Mouse (Mus musculus): ENCODE measurements at regions not wholly inside any gene's neighbourhood (a gene's known extent, or its start where the extent isn't known, plus 50 kb on each side); places are given as distances from the start of the nearest gene placed in this dataset.
"Not testable (repeated sequence)": the region's sequence is repeated elsewhere in the genome, so short reads cannot be mapped to it uniquely, and the experiment has no call there.

GRCm38 (mm10) chr9:104496220-104496619 lies 50.9 kb upstream of the Cpne4 start:
- ATAC-seq = no peak

DNA sequence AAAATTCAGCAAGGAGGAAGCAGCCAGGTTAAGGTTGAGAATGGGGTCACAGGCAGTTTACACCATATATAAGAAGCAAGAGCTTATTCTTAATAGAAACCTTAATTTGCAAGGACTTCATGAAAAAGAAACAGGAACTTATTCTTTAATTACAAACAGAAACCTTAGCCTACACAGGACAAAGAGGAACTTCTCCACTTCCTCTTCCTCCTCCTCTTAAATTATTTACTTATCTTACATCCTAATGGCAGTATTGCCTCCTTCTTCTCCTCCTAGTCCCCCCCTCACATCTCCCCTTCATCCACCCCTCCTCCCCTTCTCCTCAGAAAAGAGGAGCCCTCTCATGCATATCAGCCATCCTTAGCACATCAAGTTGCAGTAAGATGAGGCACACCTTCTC lies 56.4 kb upstream of the Cpne4 start:
- no peak for ATAC-seq

DNA sequence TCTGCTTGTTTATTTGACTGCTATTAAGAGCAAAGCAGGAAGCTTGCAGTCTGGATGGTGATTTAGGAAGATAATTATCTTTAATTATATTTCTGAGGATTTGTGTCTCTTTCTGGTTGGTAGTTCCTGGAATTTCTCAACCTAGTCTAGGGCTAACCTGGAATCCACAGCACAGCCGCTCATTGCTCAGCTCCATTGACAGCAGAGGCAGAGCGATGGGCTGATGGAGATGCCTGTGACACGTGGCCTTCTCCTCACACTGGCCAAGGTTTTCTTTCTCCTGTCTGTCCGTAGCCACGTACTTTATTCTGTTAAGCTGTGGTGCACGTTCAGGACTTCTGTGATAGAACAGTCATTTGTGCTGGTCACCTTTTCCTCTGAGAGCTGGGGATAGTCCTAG lies 57.7 kb upstream of the Cpne4 start:
- no peak for ATAC-seq

DNA sequence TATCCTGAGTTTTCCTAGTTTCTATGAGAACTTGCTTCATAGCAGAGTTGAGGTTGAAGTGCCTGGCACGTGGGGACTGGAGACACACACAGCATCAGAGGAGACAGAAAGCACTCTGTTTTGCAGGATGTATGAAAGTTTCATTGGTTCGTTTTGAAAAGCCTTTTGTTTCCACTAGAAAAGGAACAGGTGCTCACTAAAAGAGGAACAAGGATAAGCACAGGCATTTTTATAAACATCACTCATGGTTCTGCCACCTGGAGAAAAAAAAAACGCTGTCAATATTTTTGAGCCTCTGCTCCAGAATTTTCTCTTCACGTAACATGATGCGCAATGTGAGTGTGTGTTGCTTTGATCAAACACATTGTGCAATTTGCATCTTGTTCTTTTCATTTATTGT lies 64.6 kb upstream of the Cpne4 start:
- no peak for ATAC-seq

GRCm38 (mm10) chr9:104480683-104481082 lies 66.4 kb upstream of the Cpne4 start:
- no peak for ATAC-seq

DNA sequence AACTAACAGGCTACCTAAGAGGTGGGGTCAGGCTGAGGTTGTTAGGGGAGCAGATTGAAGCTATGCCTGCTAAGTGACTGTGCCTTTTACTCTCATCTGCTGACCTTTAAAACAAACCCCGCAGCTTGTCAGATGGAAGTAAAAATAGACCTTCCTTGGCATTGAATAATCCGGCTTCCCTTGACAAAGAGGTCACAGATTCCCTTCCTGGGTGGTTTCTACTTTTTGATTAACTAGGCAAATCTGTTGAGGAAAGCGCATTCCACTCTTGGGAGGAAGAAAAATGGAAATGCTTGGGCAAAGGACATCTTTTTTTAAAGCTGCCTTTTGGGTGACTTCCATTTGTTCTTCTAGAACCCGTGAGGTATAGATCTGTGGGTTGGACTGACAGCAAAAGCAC lies 72.3 kb upstream of the Cpne4 start:
- ATAC-seq = no peak

- no peak for ATAC-seq
Measured at GRCm38 (mm10) chr9:104467238-104467637, 79.8 kb upstream of the Cpne4 start.

GRCm38 (mm10) chr9:104463701-104464100 lies 83.4 kb upstream of the Cpne4 start:
- ATAC-seq = no peak

DNA sequence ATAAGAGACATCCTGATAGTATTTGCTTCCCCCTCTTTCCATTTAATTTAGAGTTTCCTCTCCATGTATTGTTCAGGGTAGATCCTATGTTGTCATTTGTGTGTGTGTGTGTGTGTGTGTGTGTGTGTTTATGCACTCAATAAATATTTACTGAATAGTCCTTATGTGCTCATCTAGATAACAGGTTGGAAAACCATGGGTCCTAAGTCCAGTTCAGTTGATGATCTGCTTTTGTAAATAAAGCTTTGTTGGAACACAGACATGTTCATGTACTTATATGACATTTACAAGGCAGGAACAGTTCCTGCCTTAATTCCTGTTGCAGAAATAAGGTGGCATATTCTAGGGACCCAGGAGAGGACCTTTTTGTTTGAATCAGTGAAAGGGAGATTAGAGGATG lies 87.0 kb upstream of the Cpne4 start:
- no peak for ATAC-seq

- ATAC-seq = no peak
Measured at GRCm38 (mm10) chr9:104457635-104458034, 89.5 kb upstream of the Cpne4 start.

GRCm38 (mm10) chr9:104448577-104449165 lies 98.4 kb upstream of the Cpne4 start:
- ATAC-seq = no peak

- no peak for ATAC-seq
Measured at GRCm38 (mm10) chr9:104444906-104445305, 102.2 kb upstream of the Cpne4 start.

- ATAC-seq = no peak
Measured at GRCm38 (mm10) chr9:104443236-104443635, 103.8 kb upstream of the Cpne4 start.

GRCm38 (mm10) chr9:104413021-104413420 lies 75.5 kb upstream of the Acpp start:
- ATAC-seq = no peak

- peak; percentile 59 for ATAC-seq
Measured at GRCm38 (mm10) chr9:104410211-104410610, 72.7 kb upstream of the Acpp start.

GRCm38 (mm10) chr9:104409381-104409780 lies 71.8 kb upstream of the Acpp start:
- no peak for ATAC-seq

- ATAC-seq = peak; percentile 21
Measured at GRCm38 (mm10) chr9:104408571-104409294, 71.2 kb upstream of the Acpp start.

DNA sequence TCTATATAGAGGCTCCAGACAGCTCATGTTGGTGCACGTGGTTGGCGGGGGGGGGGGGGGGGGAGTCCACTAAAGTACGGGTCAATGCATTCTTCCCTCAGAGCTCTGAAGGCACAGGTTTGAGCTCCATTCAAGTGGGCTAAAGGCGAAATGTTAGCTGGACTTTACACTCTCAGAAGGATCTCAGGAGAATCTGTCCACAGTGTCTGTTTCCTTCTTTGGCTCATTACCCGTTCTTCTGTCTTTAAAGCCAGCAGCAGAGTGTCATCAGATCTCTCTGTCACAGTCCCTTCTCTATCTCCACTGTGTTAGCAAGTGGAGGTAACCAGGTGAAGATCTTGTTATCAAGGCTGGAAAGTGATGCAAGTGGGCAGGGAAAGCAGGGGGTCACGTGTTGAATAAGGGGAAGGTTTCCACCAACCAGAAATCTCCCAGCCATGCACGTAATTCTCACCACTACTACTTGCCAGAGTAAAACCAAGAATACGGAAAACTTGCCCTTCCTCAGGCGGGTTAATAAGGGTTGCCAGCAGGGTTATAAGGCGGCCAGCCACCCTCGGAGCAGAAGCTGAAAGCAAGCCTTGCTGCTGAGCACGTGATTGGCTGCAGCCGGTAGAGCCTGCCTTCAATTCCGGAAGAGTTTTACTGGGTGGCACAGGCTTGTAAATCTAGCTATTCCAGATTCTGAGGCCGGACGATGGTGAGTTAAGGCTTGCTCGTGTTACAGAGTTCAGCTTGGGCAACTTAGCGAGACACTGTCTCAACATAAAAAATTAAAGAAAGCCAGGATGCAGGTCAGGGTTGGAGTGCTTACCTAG lies 70.2 kb upstream of the Acpp start:
- peak; percentile 69 for ATAC-seq

- ATAC-seq = no peak
Measured at GRCm38 (mm10) chr9:104407011-104407410, 69.5 kb upstream of the Acpp start.

GRCm38 (mm10) chr9:104406491-104406890 lies 68.9 kb upstream of the Acpp start:
- ATAC-seq = no peak

DNA sequence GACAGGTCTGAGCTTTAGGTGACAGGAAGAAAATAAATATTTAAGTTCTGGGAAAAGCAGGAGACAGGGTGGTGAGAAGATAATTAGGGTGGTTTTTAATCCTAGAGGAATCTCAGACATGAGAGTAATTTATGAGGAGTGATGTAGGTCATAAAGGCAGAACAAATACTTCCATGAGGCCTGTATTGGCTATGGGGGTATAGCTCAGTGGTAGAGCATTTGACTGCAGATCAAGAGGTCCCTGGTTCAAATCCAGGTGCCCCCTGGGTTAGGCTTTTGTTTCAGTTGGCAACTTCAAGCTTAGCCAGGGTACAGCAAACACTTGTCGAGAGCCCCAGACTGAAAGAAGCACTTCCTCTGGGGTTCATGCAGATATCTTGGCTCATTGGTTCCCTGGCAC lies 66.3 kb upstream of the Acpp start:
- ATAC-seq = no peak

GRCm38 (mm10) chr9:104401673-104402072 lies 64.1 kb upstream of the Acpp start:
- ATAC-seq = no peak

DNA sequence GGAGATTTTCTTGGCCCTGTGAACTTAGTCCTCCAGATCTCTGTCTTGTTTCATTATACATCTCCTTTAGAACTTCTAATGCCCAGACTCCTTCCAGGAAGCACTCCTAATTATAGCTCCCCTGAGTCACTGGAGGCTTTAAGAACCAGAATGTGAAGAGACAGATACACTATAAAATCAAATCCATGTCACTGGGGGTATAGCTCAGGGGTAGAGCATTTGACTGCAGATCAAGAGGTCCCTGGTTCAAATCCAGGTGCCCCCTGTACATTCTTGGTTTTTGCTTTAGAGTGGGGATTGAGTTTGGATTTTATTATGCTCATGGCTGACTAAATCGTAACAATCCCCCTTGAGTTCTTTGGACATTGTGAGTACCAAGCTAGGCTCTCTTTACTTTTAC lies 62.4 kb upstream of the Acpp start:
- no peak for ATAC-seq

GRCm38 (mm10) chr9:104398484-104398883 lies 60.9 kb upstream of the Acpp start:
- ATAC-seq = not testable (repeated sequence)
